ENCODE assay signal across 20 mouse cellular contexts in genomic region chr16:65672116-65672515, GRCm38 (mm10).
A peak's percentile ranks its signal among the peaks of the same experiment; 100 is the strongest.
DNase-seq lines count a peak whose midpoint lies in the region; ATAC-seq lines count a peak whose summit lies in the region.
"Had no signal": no experiment of that assay in that cellular context is flagged by ENCODE, and none has a peak within 500 bp of the region (broad histone marks: within the 10 kb centered on the region; RNA-seq: fewer than 3 reads in every experiment).

No protein-coding gene starts in this region.

- H3K9me3 ChIP-seq in liver, embryonic 11.5 days (ENCODE audit: control insufficient read depth, low read length), result no peaks in the 10 kb centered on the region
- H3K9me3 ChIP-seq in liver, embryonic 12.5 days (replicated peaks), result no peaks in the 10 kb centered on the region
- no peaks in the 10 kb centered on the region for H3K9me3 ChIP-seq in liver, embryonic 16.5 days (replicated peaks; ENCODE audit: control insufficient read depth, low read length)
- H3K9me3 ChIP-seq: embryonic facial prominence, embryonic 12.5 days; forebrain, embryonic 12.5 days; heart, embryonic 10.5 days; hindbrain, embryonic 12.5 days had no signal

- WGBS in liver, embryonic 11.5 days, result 72% methylated on average over 2 of the region's 2 CpGs
- 64% methylated on average over 2 of the region's 2 CpGs for WGBS in liver, embryonic 12.5 days (ENCODE audit: insufficient replicate concordance)
- whole genome bisulfite sequencing in liver, embryonic 16.5 days (ENCODE audit: insufficient replicate concordance), result 46% methylated on average over 2 of the region's 2 CpGs

- ATAC-seq in liver, embryonic 11.5 days (replicated peaks; ENCODE audit: low FRiP score), result peak; percentile 36; the same call in 1 of the 2 replicates
- peak; percentile 49 for ATAC-seq in liver, embryonic 12.5 days
- peak; percentile 78 for ATAC-seq in liver, embryonic 16.5 days (ENCODE audit: low read depth)
- ATAC-seq: forebrain, embryonic 16.5 days had no signal

- H3K27me3 ChIP-seq in liver, embryonic 11.5 days (replicated peaks; ENCODE audit: control insufficient read depth, insufficient read depth, low read length), result no peaks in the 10 kb centered on the region
- no peaks in the 10 kb centered on the region for H3K27me3 ChIP-seq in liver, embryonic 12.5 days (replicated peaks)
- no peaks in the 10 kb centered on the region for H3K27me3 ChIP-seq in liver, embryonic 16.5 days (ENCODE audit: control insufficient read depth, insufficient read depth, low read depth, low read length)
- H3K27me3 ChIP-seq: embryonic facial prominence, embryonic 12.5 days; forebrain, embryonic 12.5 days; hindbrain, embryonic 12.5 days had no signal

- peak; percentile 83 for DNase-seq in kidney, adult 9 months
- DNase-seq in kidney, postnatal 10 days, result no peak
- DNase-seq in liver, embryonic 11.5 days (ENCODE audit: low spot score), result no peak
- DNase-seq in cerebellum, postnatal 10 days, result no peak
- no peak for DNase-seq in cerebellum, adult 9-11 months
- DNase-seq: adrenal gland, adult 2 months; adrenal gland, postnatal 25 days; cerebellum, adult 18-20 months; cerebellum, postnatal 14 days; gastrocnemius, postnatal 10 days; heart, adult 18-20 months; heart, postnatal 10 days; heart, postnatal 4 days had no signal

- no peak overlapping the region for H3K27ac ChIP-seq in liver, embryonic 11.5 days (ENCODE audit: low read depth, low read length)
- H3K27ac ChIP-seq in liver, embryonic 12.5 days, result no peak overlapping the region
- H3K27ac ChIP-seq in liver, embryonic 16.5 days (ENCODE audit: low read length), result no peak overlapping the region
- H3K27ac ChIP-seq: embryonic facial prominence, embryonic 12.5 days; forebrain, embryonic 12.5 days; heart, embryonic 10.5 days; hindbrain, embryonic 12.5 days had no signal

- H3K4me3 ChIP-seq in liver, embryonic 11.5 days (ENCODE audit: low read depth, low read length), result no peak overlapping the region
- no peak overlapping the region for H3K4me3 ChIP-seq in liver, embryonic 12.5 days
- no peak overlapping the region for H3K4me3 ChIP-seq in liver, embryonic 16.5 days (ENCODE audit: low read depth, low read length)
- H3K4me3 ChIP-seq: embryonic facial prominence, embryonic 12.5 days; forebrain, embryonic 12.5 days; heart, embryonic 10.5 days; hindbrain, embryonic 12.5 days had no signal

- no peaks in the 10 kb centered on the region for H3K4me1 ChIP-seq in liver, embryonic 11.5 days (replicated peaks; ENCODE audit: control insufficient read depth, insufficient read depth, low read length)
- H3K4me1 ChIP-seq in liver, embryonic 12.5 days, result no peaks in the 10 kb centered on the region
- H3K4me1 ChIP-seq in liver, embryonic 16.5 days (ENCODE audit: control insufficient read depth, low read depth, low read length), result no peaks in the 10 kb centered on the region
- H3K4me1 ChIP-seq: embryonic facial prominence, embryonic 12.5 days; forebrain, embryonic 12.5 days; heart, embryonic 10.5 days; hindbrain, embryonic 12.5 days had no signal

- H3K4me2 ChIP-seq in liver, embryonic 11.5 days, result no peak overlapping the region
- H3K4me2 ChIP-seq in liver, embryonic 12.5 days, result no peak overlapping the region
- H3K4me2 ChIP-seq in liver, embryonic 16.5 days (ENCODE audit: low read depth, low read length), result no peak overlapping the region
- H3K4me2 ChIP-seq: embryonic facial prominence, embryonic 12.5 days; forebrain, embryonic 12.5 days; hindbrain, embryonic 12.5 days had no signal

- no peak overlapping the region for H3K9ac ChIP-seq in liver, embryonic 11.5 days (ENCODE audit: low read depth, low read length)
- no peak overlapping the region for H3K9ac ChIP-seq in liver, embryonic 12.5 days
- no peak overlapping the region for H3K9ac ChIP-seq in liver, embryonic 16.5 days (ENCODE audit: low read depth, low read length)
- H3K9ac ChIP-seq: embryonic facial prominence, embryonic 12.5 days; forebrain, embryonic 12.5 days; hindbrain, embryonic 12.5 days had no signal

- H3K36me3 ChIP-seq in liver, embryonic 11.5 days (ENCODE audit: control insufficient read depth, insufficient read depth, low read length), result no peaks in the 10 kb centered on the region
- no peaks in the 10 kb centered on the region for H3K36me3 ChIP-seq in liver, embryonic 12.5 days
- H3K36me3 ChIP-seq in liver, embryonic 16.5 days (ENCODE audit: control insufficient read depth, insufficient read depth), result no peaks in the 10 kb centered on the region
- H3K36me3 ChIP-seq: embryonic facial prominence, embryonic 12.5 days; forebrain, embryonic 12.5 days; heart, embryonic 10.5 days; hindbrain, embryonic 12.5 days had no signal
